Mouse (Mus musculus): ENCODE data around the gene Vmn1r86. TPM values are rescaled to one million over a fixed set of nuclear protein-coding genes. Genes with fewer than 3 reads are reported as not detected.

Gene Vmn1r86
- total and polyA plus RNA-seq, 3 experiments = not detected

DNA sequence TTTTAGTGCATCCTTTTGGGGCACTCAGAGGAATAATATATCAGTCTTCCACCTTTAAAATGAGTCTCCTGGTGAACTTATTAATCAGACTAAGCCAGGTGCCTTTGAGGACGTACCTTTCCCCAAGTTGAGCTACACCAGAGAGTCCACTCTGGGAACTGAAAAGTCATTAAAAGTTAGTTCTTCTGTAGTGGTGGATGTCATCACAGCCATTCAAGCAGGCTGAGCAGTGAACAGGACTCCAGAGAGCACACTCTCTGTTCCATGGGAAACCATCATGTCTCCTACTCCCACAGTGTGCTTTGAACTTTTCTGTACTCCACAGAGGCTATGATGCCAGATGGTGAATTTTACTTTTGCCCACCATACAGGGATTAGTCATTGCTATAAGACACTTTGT lies 20.3 kb upstream of the Vmn1r86 start, which contains the start of gene Vmn1r87:
Vmn1r87 (minus strand) TSS at position 101 of the 400 bp plus-strand sequence.
- Histone ChIP-seq H3K4me1 (ENCODE audit: control insufficient read depth in 1 of 2, insufficient read depth in 2 of 2, low read length in 2 of 2) (no peaks in the 10 kb centered on the region), H3K27me3 (ENCODE audit: control insufficient read depth in 1 of 2, insufficient read depth in 2 of 2, low read length in 2 of 2) (no peaks in the 10 kb centered on the region), H3K27ac (ENCODE audit: control insufficient read depth, low read depth, low read length) (no peak within 1 kb of the TSS), H3K9ac (ENCODE audit: control insufficient read depth, low read depth, low read length, poor library complexity, severe bottlenecking) (no peak within 1 kb of the TSS), H3K4me3 (ENCODE audit: control insufficient read depth in 1 of 2, insufficient read depth in 1 of 2, low read depth in 2 of 2, low read length in 2 of 2) (no peak within 1 kb of the TSS), H3K36me3 (ENCODE audit: control insufficient read depth in 1 of 2, insufficient read depth in 2 of 2, low read length in 2 of 2) (no peaks in the 10 kb centered on the region), H3K9me3 (replicated peaks; ENCODE audit: insufficient read depth, low read length) (no peaks in the 10 kb centered on the region), H3K79me2 (ENCODE audit: control insufficient read depth, insufficient read depth, low read length, poor library complexity) (no peaks in the 10 kb centered on the region)
- no peak for DNase-seq (ENCODE audit: low read depth, low spot score)
- no peak for TF ChIP-seq MYC (IDR thresholded peaks at IDR 0.05; ENCODE audit: low read depth, low read length)
- TF ChIP-seq JUND (IDR thresholded peaks at IDR 0.05; ENCODE audit: low read depth, low read length) = no peak
- no peak for TF ChIP-seq HCFC1 (IDR thresholded peaks at IDR 0.05; ENCODE audit: low read depth, low read length)
- TF ChIP-seq NRF1 (IDR thresholded peaks at IDR 0.05; ENCODE audit: insufficient read depth, low read depth, low read length, poor library complexity, severe bottlenecking) = no peak
- no peak for TF ChIP-seq E2F4 (IDR thresholded peaks at IDR 0.05; ENCODE audit: borderline replicate concordance, low read depth, low read length)
- TF ChIP-seq ELF1 (IDR thresholded peaks at IDR 0.05; ENCODE audit: low read depth, low read length) = no peak
- TF ChIP-seq USF1 (IDR thresholded peaks at IDR 0.05; ENCODE audit: low read depth, low read length) = no peak

DNA sequence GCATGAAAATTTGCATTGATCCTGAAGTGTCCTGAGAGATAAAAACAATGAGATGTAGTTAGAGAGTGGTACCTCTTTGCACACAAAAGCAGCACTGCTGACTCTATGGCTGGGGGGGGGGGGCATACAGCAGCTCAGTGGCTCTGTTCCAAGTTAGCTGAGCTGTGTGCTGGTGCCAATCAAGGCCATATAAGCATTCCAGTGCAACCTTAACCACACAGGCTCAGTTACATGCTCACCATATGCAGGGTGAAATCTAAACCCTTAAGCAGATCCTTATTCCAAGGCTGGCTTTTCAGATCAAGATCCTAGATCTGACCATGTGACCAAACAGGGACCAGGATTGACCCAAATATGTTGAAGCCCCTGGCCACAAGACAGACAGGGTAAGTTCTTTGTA lies 17.6 kb upstream of the Vmn1r86 start:
- Histone ChIP-seq H3K79me2 (ENCODE audit: control insufficient read depth, insufficient read depth, low read length, poor library complexity) (no peaks in the 10 kb centered on the region), H3K9ac (ENCODE audit: control insufficient read depth, low read depth, low read length, poor library complexity, severe bottlenecking) (no peak overlapping the region), H3K36me3 (ENCODE audit: control insufficient read depth in 1 of 2, insufficient read depth in 2 of 2, low read length in 2 of 2) (no peaks in the 10 kb centered on the region), H3K9me3 (replicated peaks; ENCODE audit: insufficient read depth, low read length) (no peaks in the 10 kb centered on the region), H3K4me3 (ENCODE audit: control insufficient read depth in 1 of 2, insufficient read depth in 1 of 2, low read depth in 2 of 2, low read length in 2 of 2) (no peak overlapping the region), H3K27ac (ENCODE audit: control insufficient read depth, low read depth, low read length) (no peak overlapping the region), H3K4me1 (ENCODE audit: control insufficient read depth in 1 of 2, insufficient read depth in 2 of 2, low read length in 2 of 2) (no peaks in the 10 kb centered on the region), H3K27me3 (ENCODE audit: control insufficient read depth in 1 of 2, insufficient read depth in 2 of 2, low read length in 2 of 2) (no peaks in the 10 kb centered on the region)
- DNase-seq (ENCODE audit: low read depth, low spot score) = no peak
- no peak for TF ChIP-seq MAFK (IDR thresholded peaks at IDR 0.05; ENCODE audit: borderline replicate concordance, low read depth, low read length)
- no peak for TF ChIP-seq ZC3H11A (IDR thresholded peaks at IDR 0.05; ENCODE audit: low read depth, low read length)
- TF ChIP-seq MXI1 (IDR thresholded peaks at IDR 0.05; ENCODE audit: low read depth, low read length) = no peak
- TF ChIP-seq GATA1 (IDR thresholded peaks at IDR 0.05; ENCODE audit: low read depth, low read length) = no peak
- TF ChIP-seq TCF12 (IDR thresholded peaks at IDR 0.05; ENCODE audit: low read depth, low read length) = no peak
- TF ChIP-seq ZNF384 (IDR thresholded peaks at IDR 0.05; ENCODE audit: low read depth, low read length) = no peak
- no peak for TF ChIP-seq POLR2AphosphoS2 (IDR thresholded peaks at IDR 0.05; ENCODE audit: low read length)
- no peak for TF ChIP-seq ZKSCAN1 (IDR thresholded peaks at IDR 0.05; ENCODE audit: low read depth, low read length)
- no peak for TF ChIP-seq CHD2 (IDR thresholded peaks at IDR 0.05; ENCODE audit: low read length)
- TF ChIP-seq UBTF (IDR thresholded peaks at IDR 0.05; ENCODE audit: borderline replicate concordance, insufficient read depth, low read depth, low read length) = no peak
- TF ChIP-seq ETS1 (IDR thresholded peaks at IDR 0.05; ENCODE audit: low read depth, low read length) = no peak

Data from MEL (cell line).